Mouse (Mus musculus) layer of hippocampus, adult 11-12 months (tissue): ENCODE measurements around the gene Acss1.

Experiments
- DNase-seq: peaks from one replicate; pipeline ENCODE4 v3.0.0; 2022; ENCODE audit warnings: low spot score

Gene Acss1

DNA sequence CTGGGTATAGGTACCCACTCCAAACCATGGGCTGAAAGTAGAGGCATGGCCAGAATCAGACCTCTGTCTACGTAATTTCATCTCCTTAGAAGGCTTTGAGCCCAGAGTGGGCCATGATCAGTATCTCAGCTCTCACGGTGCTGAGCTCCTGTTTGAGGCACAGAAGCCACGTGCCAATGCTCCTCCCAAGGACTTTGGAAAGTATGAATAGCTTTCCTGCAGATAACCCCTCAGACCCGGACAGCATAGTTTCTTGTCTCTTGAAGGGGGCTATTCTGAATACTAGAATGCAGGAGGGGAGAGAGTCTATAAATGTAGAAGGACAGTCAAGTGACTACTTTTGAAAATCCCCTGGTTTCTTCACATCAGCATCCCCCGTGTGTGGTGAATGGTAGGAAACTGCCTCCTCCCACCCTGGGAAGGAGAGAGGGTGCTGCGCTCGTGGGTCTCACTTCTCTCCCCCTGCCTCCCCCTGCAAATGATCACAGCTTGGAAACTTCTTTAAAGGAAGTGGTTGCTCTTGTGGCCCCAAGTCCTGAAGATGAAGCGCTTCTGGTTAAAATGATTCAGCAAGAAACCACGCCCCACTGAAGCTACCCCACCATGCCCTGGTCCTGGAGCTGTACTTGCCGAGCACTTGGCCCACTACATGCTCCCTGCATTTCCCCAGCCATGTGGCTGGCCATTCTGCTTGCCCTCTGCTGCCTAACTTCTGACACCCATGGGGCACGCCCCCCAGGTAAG lies 98.3 kb downstream of the Acss1 start, which contains the start of gene Cst7:
Gene Cst7, plus strand, starts transcription at position 569 of the 744 bp plus-strand sequence.
- DNase-seq, result peak; percentile 20
